In the genomic region with DNA sequence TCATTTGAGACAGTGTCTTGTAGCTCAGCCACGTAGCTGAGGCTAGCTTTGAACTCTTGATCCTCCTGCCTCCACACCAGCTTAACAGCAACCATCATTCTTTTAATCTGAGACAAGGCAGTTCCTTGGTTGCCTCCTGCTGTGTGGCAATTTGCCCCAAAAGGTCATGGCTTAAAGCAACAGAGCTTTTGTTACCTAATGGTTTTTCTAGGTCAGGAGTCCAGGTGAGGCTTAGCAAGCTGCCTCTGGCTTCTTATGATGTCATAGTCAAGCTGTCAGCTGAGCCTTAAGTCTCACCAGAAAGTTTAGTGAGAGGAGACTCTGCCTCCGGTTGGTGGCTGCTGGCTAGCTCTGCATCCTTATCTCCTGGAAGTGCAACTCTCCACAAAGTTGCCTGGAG, we compare ENCODE assay signal across 19 mouse cellular contexts. TPM values are rescaled to one million over a fixed set of nuclear protein-coding genes. Genes with fewer than 3 reads are reported as not detected.
A peak's percentile ranks its signal among the peaks of the same experiment; 100 is the strongest.
DNase-seq lines count a peak whose midpoint lies in the region; ATAC-seq and TF ChIP-seq lines count a peak whose summit lies in the region.
"Had no signal": no experiment of that assay in that cellular context is flagged by ENCODE, and none has a peak within 500 bp of the region (broad histone marks: within the 10 kb centered on the region; RNA-seq: fewer than 3 reads in every experiment).

No protein-coding gene starts in this region.

- no peaks in the 10 kb centered on the region for H3K4me1 ChIP-seq in kidney, embryonic 14.5 days (ENCODE audit: control insufficient read depth, insufficient read depth, low read length)
- H3K4me1 ChIP-seq in ES-Bruce4 (ENCODE audit: control insufficient read depth, insufficient read depth, low read length) (no peaks in the 10 kb centered on the region), ES-E14 (ENCODE audit: control insufficient read depth in 2 of 2, insufficient read depth in 2 of 2, low read length in 2 of 2, poor library complexity in 1 of 2) (peaks cover 3% of the 10 kb centered on the region in 2 experiments; a peak in 2 of 4 replicates)
- H3K4me1 ChIP-seq: embryonic facial prominence, embryonic 13.5 days; liver, embryonic 12.5 days; neural tube, embryonic 15.5 days had no signal

- no peaks in the 10 kb centered on the region for H3K27me3 ChIP-seq in kidney, embryonic 14.5 days (ENCODE audit: control insufficient read depth, insufficient read depth, low read length)
- H3K27me3 ChIP-seq in ES-Bruce4 (ENCODE audit: control insufficient read depth, insufficient read depth, low read length, poor library complexity, severe bottlenecking), result no peaks in the 10 kb centered on the region
- H3K27me3 ChIP-seq: embryonic facial prominence, embryonic 13.5 days; neural tube, embryonic 15.5 days; Patski had no signal

- no peaks in the 10 kb centered on the region for H3K9me3 ChIP-seq in kidney, embryonic 14.5 days (ENCODE audit: control insufficient read depth, low read length)
- peaks cover 6% of the 10 kb centered on the region; the same call in 1 of the 2 replicates for H3K9me3 ChIP-seq in ES-Bruce4 (replicated peaks; ENCODE audit: control insufficient read depth, insufficient read depth, low read length, poor library complexity, severe bottlenecking)
- H3K9me3 ChIP-seq in ES-E14 (ENCODE audit: control insufficient read depth, insufficient read depth, low read depth, low read length), result no peaks in the 10 kb centered on the region
- H3K9me3 ChIP-seq: embryonic facial prominence, embryonic 13.5 days; liver, embryonic 12.5 days; neural tube, embryonic 15.5 days had no signal

- in situ Hi-C loops in ES-E14 (cut with MboI; ENCODE audit: low sequenced_read_pairs in 2 of 2, unreplicated experiment in 2 of 2), result no loop called here

- no peak for ATAC-seq in kidney, embryonic 14.5 days (ENCODE audit: low FRiP score, low TSS enrichment)
- no peak for ATAC-seq in erythroid progenitor cell, adult 5-6 weeks (replicated peaks; ENCODE audit: low FRiP score, poor library complexity, severe bottlenecking)
- ATAC-seq: forebrain, embryonic 16.5 days; hindbrain, embryonic 16.5 days; intestine, postnatal 0 days; liver, embryonic 12.5 days; midbrain, embryonic 16.5 days; Patski had no signal

- H3K36me3 ChIP-seq in kidney, embryonic 14.5 days (ENCODE audit: control insufficient read depth, insufficient read depth, low read length), result no peaks in the 10 kb centered on the region
- H3K36me3 ChIP-seq in ES-Bruce4 (ENCODE audit: control insufficient read depth, insufficient read depth, low read length, poor library complexity, severe bottlenecking), result no peaks in the 10 kb centered on the region
- no peaks in the 10 kb centered on the region for H3K36me3 ChIP-seq in ES-E14 (ENCODE audit: control insufficient read depth, insufficient read depth, low read length, poor library complexity, severe bottlenecking)
- H3K36me3 ChIP-seq: embryonic facial prominence, embryonic 13.5 days; liver, embryonic 12.5 days; neural tube, embryonic 15.5 days had no signal

- DNase-seq in kidney, adult 18-20 months, result peak; percentile 49
- DNase-seq in ES-E14 (ENCODE audit: low read depth, low spot score), result peak; percentile 64
- peak; percentile 61 for DNase-seq in kidney, postnatal 14 days
- no peak for DNase-seq in frontal cortex, postnatal 25 days (ENCODE audit: low spot score in 2 of 2)
- DNase-seq: cerebellum, adult 9-11 months; lung, embryonic 14.5 days; lung, postnatal 4 days; right cerebral cortex, postnatal 4 days had no signal

- no peak overlapping the region for H3K4me3 ChIP-seq in kidney, embryonic 14.5 days (ENCODE audit: low read length)
- H3K4me3 ChIP-seq in ES-Bruce4 (ENCODE audit: low read depth, low read length) (no peak overlapping the region), ES-E14 (ENCODE audit: insufficient read depth in 1 of 2, low read depth in 1 of 2, low read length in 2 of 2, poor library complexity in 1 of 2, severe bottlenecking in 1 of 2) (no peak overlapping the region)
- H3K4me3 ChIP-seq: embryonic facial prominence, embryonic 13.5 days; liver, embryonic 12.5 days; neural tube, embryonic 15.5 days had no signal

- 35% methylated on average over 2 of the region's 2 CpGs for WGBS in kidney, embryonic 14.5 days

- no peak for TF ChIP-seq CTCF in ES-Bruce4 (IDR thresholded peaks at IDR 0.05; ENCODE audit: low read depth, low read length)

- no peak overlapping the region for H3K27ac ChIP-seq in kidney, embryonic 14.5 days (ENCODE audit: low read depth, low read length)
- H3K27ac ChIP-seq in ES-Bruce4 (ENCODE audit: insufficient read depth, low read length) (peak overlapping the region; percentile 67), ES-E14 (ENCODE audit: insufficient read depth, low read depth, low read length, poor library complexity, severe bottlenecking) (no peak overlapping the region)
- H3K27ac ChIP-seq: embryonic facial prominence, embryonic 13.5 days; liver, embryonic 12.5 days; neural tube, embryonic 15.5 days had no signal

- H3K9ac ChIP-seq in kidney, embryonic 14.5 days (ENCODE audit: low read depth, low read length), result no peak overlapping the region
- no peak overlapping the region for H3K9ac ChIP-seq in ES-Bruce4 (ENCODE audit: low read depth, poor library complexity, severe bottlenecking)
- no peak overlapping the region for H3K9ac ChIP-seq in ES-E14 (ENCODE audit: insufficient read depth, low read depth, low read length, poor library complexity, severe bottlenecking)
- H3K9ac ChIP-seq: embryonic facial prominence, embryonic 13.5 days; liver, embryonic 12.5 days; lung, embryonic 14.5 days; neural tube, embryonic 15.5 days had no signal

- TF ChIP-seq EP300 in ES-Bruce4 (IDR thresholded peaks at IDR 0.05; ENCODE audit: insufficient read depth, low read depth, low read length), result no peak

- TF ChIP-seq POLR2A in ES-Bruce4 (IDR thresholded peaks at IDR 0.05; ENCODE audit: insufficient read depth, low read length), result no peak

- H3K4me2 ChIP-seq in kidney, embryonic 14.5 days (replicated peaks; ENCODE audit: low read depth, low read length), result no peak overlapping the region
- H3K4me2 ChIP-seq: embryonic facial prominence, embryonic 13.5 days; liver, embryonic 12.5 days; lung, embryonic 14.5 days; neural tube, embryonic 15.5 days had no signal

TF ChIP-seq in ES-E14, 5 proteins besides CTCF, POLR2A, EP300 and RAD21:
- no peak for TF ChIP-seq ZC3H11A (IDR thresholded peaks at IDR 0.05; ENCODE audit: borderline replicate concordance, low read depth, low read length)
- TF ChIP-seq ZNF384 (IDR thresholded peaks at IDR 0.05; ENCODE audit: low read depth, low read length), result no peak
- TF ChIP-seq CHD2 (IDR thresholded peaks at IDR 0.05; ENCODE audit: low read depth, low read length), result no peak
- TF ChIP-seq MAFK (IDR thresholded peaks at IDR 0.05; ENCODE audit: insufficient read depth, low read depth, low read length), result no peak
- no peak for TF ChIP-seq HCFC1 (IDR thresholded peaks at IDR 0.05; ENCODE audit: borderline replicate concordance, insufficient read depth, low read length)

RNA-seq across cellular contexts. Expression of gene Akap1, which starts 41.2 kb away (rescaled TPM):
- 12.0 and 20.2 TPM in 2 replicates for polyA plus RNA-seq in kidney, embryonic 14.5 days (2014; fragmentation: Nextera tagmentation; extraction: Ambion mirVana)
- 48.2 and 51.4 TPM in 2 replicates for polyA plus RNA-seq in ES-Bruce4 (2011; ENCODE audit: insufficient read depth, insufficient read length, low read depth, missing spikeins)
- total RNA-seq in ES-E14 (2012; rRNA removed), result 184 and 262 TPM in 2 replicates
- 0.42 TPM in 1 of 2 replicates, not detected in the other for total RNA-seq in erythroid progenitor cell, adult 5-6 weeks (2015; ENCODE audit: low replicate concordance)
- 3.3 and 7.1 TPM in 2 replicates for total RNA-seq in erythroid progenitor cell, adult 5-6 weeks (2017; ENCODE audit: low replicate concordance)

RNA-seq across cellular contexts. Expression of gene Scpep1, which starts 49.6 kb away (rescaled TPM):
- 90.5 and 110 TPM in 2 replicates for polyA plus RNA-seq in kidney, embryonic 14.5 days (2014; fragmentation: Nextera tagmentation; extraction: Ambion mirVana)
- 186 and 188 TPM in 2 replicates for polyA plus RNA-seq in ES-Bruce4 (2011; ENCODE audit: insufficient read depth, insufficient read length, low read depth, missing spikeins)
- total RNA-seq in ES-E14 (2012; rRNA removed), result 140 and 208 TPM in 2 replicates
- 41.9 and 45.8 TPM in 2 replicates for total RNA-seq in erythroid progenitor cell, adult 5-6 weeks (2015; ENCODE audit: low replicate concordance)
- total RNA-seq in erythroid progenitor cell, adult 5-6 weeks (2017; ENCODE audit: low replicate concordance), result 16.8 and 26.1 TPM in 2 replicates

Comparison
In these comparisons a context has a peak if more than half of its experiments do, and no peak if none do; other contexts are left out.
1. DNase-seq: peak in kidney, adult 18-20 months (single experiment), ES-E14 (single experiment) and kidney, postnatal 14 days (single experiment); none in frontal cortex, postnatal 25 days (0 of 2).
2. RNA of gene Akap1, which starts 41.2 kb away (total RNA-seq): 184 to 262 TPM in ES-E14; 0.42 to 7.1 TPM in erythroid progenitor cell, adult 5-6 weeks; every median in the first group is over 10 times any median in the second.